ENCODE assay signal across 8 mouse cellular contexts in the genomic region with DNA sequence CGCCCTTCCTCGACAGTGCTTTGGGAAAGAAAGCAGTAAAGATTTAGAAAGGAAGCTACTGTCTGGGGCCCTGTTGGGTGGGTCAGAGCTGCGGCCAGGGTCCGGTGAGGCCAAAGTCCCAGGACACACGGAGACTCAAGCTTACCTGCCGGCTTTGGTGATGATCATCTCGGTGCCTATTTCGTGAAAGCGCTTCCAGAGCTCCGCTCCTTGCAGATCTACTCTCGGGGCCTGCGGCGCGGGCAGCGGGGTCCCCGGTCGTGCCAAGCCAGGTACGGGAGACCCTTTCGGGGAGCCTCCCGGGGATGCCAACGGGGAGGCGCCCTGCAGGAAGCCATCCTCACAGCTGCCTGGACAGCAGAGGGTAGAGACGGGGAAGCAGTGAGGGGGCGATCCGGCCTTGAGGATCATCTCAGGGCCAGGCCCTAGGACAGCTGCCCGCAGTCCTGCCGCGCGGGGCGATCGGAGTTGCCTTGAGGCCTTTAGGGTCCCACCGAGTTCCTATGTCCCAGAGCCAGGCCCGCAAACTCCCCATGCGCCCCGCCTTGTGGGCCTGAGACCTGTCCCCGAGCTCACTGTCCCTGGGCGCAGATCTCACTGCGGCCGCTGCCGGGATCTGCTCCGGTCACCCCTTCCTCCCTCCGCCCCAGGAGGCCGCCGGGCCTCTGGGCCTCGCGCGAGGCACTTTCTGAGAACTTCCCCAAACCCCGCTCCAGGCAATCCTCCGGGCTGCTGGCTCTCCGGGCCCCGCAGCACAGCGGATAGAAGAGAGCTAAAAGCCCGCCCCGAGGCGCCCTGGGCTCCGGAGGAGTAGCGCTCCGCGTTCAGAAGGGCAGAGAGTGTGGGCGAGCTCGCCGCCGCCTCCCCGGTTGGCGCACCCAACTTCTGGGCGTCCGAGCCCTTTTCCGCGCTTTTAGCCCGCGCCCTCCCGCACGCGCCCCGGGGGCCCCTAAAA. TPM values are rescaled to one million over a fixed set of nuclear protein-coding genes. Genes with fewer than 3 reads are reported as not detected.
DNase-seq lines count a peak whose midpoint lies in the region; ATAC-seq lines count a peak whose summit lies in the region.

No protein-coding gene starts in this region.

- H3K4me1 ChIP-seq in hindbrain, embryonic 16.5 days (ENCODE audit: control insufficient read depth, insufficient read depth, low read depth, low read length), result peaks cover 14% of the 10 kb centered on the region
- peaks cover 15% of the 10 kb centered on the region for H3K4me1 ChIP-seq in midbrain, embryonic 11.5 days (ENCODE audit: control insufficient read depth, insufficient read depth, low read length)

- ATAC-seq in hindbrain, embryonic 16.5 days, result peak; percentile 10; the same call in 1 of the 2 replicates
- peak; percentile 25 for ATAC-seq in midbrain, embryonic 11.5 days (ENCODE audit: low FRiP score)
- ATAC-seq in megakaryocyte-erythroid progenitor cell, adult 5-6 weeks (replicated peaks; ENCODE audit: low FRiP score, low TSS enrichment, poor library complexity, severe bottlenecking), result no peak

- H3K36me3 ChIP-seq in hindbrain, embryonic 16.5 days (ENCODE audit: control insufficient read depth, insufficient read depth, low read length), result no peaks in the 10 kb centered on the region
- H3K36me3 ChIP-seq in midbrain, embryonic 11.5 days (ENCODE audit: control insufficient read depth, insufficient read depth, low read length), result no peaks in the 10 kb centered on the region

- H3K4me2 ChIP-seq in hindbrain, embryonic 16.5 days (ENCODE audit: low read length), result peak overlapping the region; percentile 70
- H3K4me2 ChIP-seq in midbrain, embryonic 11.5 days, result peak overlapping the region; percentile 71

- H3K27me3 ChIP-seq in hindbrain, embryonic 16.5 days (replicated peaks; ENCODE audit: control insufficient read depth, insufficient read depth, low read length), result peaks cover 37% of the 10 kb centered on the region
- H3K27me3 ChIP-seq in midbrain, embryonic 11.5 days (ENCODE audit: control insufficient read depth, insufficient read depth, low read length), result peaks cover 70% of the 10 kb centered on the region

- DNase-seq in cerebellum, postnatal 10 days, result peak; percentile 34 to 43
- no peak for DNase-seq in cerebellum, adult 18-20 months
- peak; percentile 65 for DNase-seq in R1 (ENCODE audit: low read depth, low spot score)
- peak; percentile 24 for DNase-seq in gastrocnemius, adult 18-20 months (ENCODE audit: low spot score)
- peak; percentile 97 for DNase-seq in midbrain, embryonic 11.5 days (ENCODE audit: low spot score, missing footprints)
- DNase-seq in thymus, postnatal 25 days, result no peak

- H3K27ac ChIP-seq in hindbrain, embryonic 16.5 days (ENCODE audit: low read depth, low read length), result no peak overlapping the region
- H3K27ac ChIP-seq in midbrain, embryonic 11.5 days (ENCODE audit: low read depth, low read length), result no peak overlapping the region

- peak overlapping the region; percentile 54 for H3K9ac ChIP-seq in hindbrain, embryonic 16.5 days (ENCODE audit: low read depth, low read length)
- peak overlapping the region; percentile 53 for H3K9ac ChIP-seq in midbrain, embryonic 11.5 days (ENCODE audit: low read length)

- no peaks in the 10 kb centered on the region for H3K9me3 ChIP-seq in hindbrain, embryonic 16.5 days (ENCODE audit: control insufficient read depth, low read length)
- no peaks in the 10 kb centered on the region for H3K9me3 ChIP-seq in midbrain, embryonic 11.5 days (ENCODE audit: control insufficient read depth, low read length)

- WGBS in hindbrain, embryonic 16.5 days, result under 1% methylated on average over 67 of the region's 75 CpGs
- WGBS in midbrain, embryonic 11.5 days, result under 1% methylated on average over 74 of the region's 75 CpGs

- H3K4me3 ChIP-seq in hindbrain, embryonic 16.5 days (ENCODE audit: low read length), result peak overlapping the region; percentile 45
- peak overlapping the region; percentile 43 for H3K4me3 ChIP-seq in midbrain, embryonic 11.5 days (ENCODE audit: low read depth, low read length)

RNA-seq across cellular contexts. Expression of a gene that starts 1.5 kb away (rescaled TPM):
- under 1 TPM; 0.43 to 0.50 TPM for total RNA-seq in gastrocnemius, adult 18-20 months (2021)
- polyA plus RNA-seq in hindbrain, embryonic 16.5 days (2015; fragmentation: Nextera tagmentation; extraction: Ambion mirVana), result 1.5 and 2.5 TPM in 2 replicates
- 5.5 and 5.6 TPM in 2 replicates for polyA plus RNA-seq in midbrain, embryonic 11.5 days (2014; fragmentation: Nextera tagmentation; extraction: Ambion mirVana)
- total RNA-seq in megakaryocyte-erythroid progenitor cell, adult 5-6 weeks (2014; fragmentation: Nextera tagmentation), result 0.28 TPM in 1 of 2 replicates, not detected in the other
- total RNA-seq in megakaryocyte-erythroid progenitor cell, adult 5-6 weeks (2017), result not detected in 2 replicates

Comparison
In these comparisons a context has a peak if more than half of its experiments do, and no peak if none do; other contexts are left out.
1. DNase-seq: peak in cerebellum, postnatal 10 days (2 of 2), R1 (single experiment), gastrocnemius, adult 18-20 months (single experiment) and midbrain, embryonic 11.5 days (single experiment); none in cerebellum, adult 18-20 months (0 of 2) and thymus, postnatal 25 days (single experiment).